Mouse (Mus musculus): ENCODE results near the gene Prr5. TPM values are rescaled to one million over a fixed set of nuclear protein-coding genes. Genes with fewer than 3 reads are reported as not detected.

The Prr5 gene
- polyA plus RNA-seq, 1 experiment from 2014 or later = 20.4 TPM

DNA sequence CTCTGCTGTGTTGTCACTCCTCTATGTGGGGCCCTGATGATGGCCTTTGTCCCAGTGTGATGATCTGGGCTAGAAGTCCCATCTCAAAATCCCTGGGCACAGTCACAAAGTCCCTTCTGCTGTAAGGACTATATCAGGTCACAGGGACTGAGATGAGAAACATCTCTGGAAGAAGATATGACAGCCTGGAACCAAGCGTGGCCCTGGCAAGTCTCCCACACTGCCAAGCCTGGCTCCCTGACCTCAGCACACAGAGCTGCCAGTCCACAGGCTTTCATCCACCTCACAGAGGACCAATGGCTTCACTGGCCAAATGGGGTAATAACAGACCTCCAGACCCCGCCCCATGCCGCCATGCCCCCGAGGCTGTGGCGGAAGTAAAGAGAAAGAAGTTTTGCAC, 10.8 kb upstream of the Prr5 start:
- no peaks in the 10 kb centered on the region for H3K9me3 ChIP-seq
- peaks cover 33% of the 10 kb centered on the region for H3K4me1 ChIP-seq
- WGBS = 87% methylated on average over 5 of the region's 5 CpGs
- no peak for ATAC-seq (ENCODE audit: insufficient number of reproducible peaks, insufficient read depth, low FRiP score, low TSS enrichment)
- H3K4me3 ChIP-seq = no peak overlapping the region
- no peak overlapping the region for H3K4me2 ChIP-seq (replicated peaks)
- peaks cover 3% of the 10 kb centered on the region for H3K27me3 ChIP-seq
- H3K9ac ChIP-seq = no peak overlapping the region
- H3K27ac ChIP-seq = no peak overlapping the region
- H3K36me3 ChIP-seq = no peaks in the 10 kb centered on the region

GRCm38 (mm10) chr15:84659856-84660255, 9.6 kb upstream of the Prr5 start:
- Histone ChIP-seq H3K27ac (peak overlapping the region; percentile 1; the same call in 1 of the 2 replicates), H3K27me3 (peaks cover 15% of the 10 kb centered on the region), H3K4me3 (no peak overlapping the region), H3K4me1 (peaks cover 40% of the 10 kb centered on the region), H3K9me3 (no peaks in the 10 kb centered on the region), H3K36me3 (no peaks in the 10 kb centered on the region), H3K4me2 (replicated peaks) (no peak overlapping the region), H3K9ac (no peak overlapping the region)
- ATAC-seq (ENCODE audit: insufficient number of reproducible peaks, insufficient read depth, low FRiP score, low TSS enrichment) = no peak
- 47% methylated on average over 5 of the region's 5 CpGs for WGBS

DNA sequence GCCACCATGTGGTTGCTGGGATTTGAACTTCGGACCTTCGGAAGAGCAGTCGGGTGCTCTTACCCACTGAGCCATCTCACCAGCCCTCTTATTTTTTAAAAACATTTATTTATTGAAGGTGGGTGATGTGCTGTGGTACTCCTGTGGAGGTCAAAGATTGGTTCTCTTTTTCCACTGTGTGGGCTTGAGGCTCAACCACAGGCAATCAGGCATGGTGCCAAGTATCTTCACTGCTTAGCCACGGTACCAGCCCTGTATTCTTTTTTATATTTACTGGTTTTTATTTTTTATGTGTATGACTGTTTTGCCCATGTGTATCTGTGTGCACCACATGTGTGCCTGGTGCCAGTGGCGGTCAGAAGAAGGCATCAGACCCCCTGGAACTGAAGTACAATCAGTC, 8.1 kb upstream of the Prr5 start:
- no peaks in the 10 kb centered on the region for H3K36me3 ChIP-seq

DNA sequence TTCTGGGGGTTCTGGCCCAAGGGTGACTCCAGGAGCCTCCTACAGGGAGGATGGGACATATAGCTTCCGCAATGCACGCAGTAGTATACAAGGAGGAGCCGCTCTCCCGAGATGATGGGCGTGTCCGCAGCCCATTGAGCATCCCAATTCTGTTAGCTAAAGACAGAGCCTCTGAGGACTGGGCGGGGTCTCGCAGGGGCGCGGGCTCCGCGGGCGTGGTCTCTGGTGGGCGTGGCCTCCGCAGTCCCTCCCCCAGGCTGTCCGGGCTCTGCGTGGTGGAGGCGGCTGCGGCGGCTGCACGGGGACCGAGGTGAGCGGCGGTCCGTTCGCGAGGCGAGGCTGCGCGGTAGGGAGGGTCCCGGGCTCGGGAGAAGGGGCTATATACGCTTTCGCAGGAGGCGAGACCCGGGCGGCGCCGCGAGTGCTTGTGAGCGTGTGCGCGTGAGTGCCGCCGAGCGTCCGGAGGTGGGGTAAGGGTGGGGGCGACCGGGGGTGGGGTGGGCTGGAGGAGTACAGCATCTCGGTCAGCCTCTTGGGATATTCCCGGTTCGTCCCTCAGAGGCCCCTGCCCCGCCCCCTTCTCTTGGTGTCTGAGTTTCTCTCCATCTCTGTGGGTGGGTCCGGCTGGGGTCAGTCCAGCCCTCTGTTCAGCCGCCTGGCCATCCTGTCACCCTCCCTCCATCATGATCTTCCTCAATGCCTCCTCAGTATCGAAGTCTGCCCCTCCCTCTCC, 6.3 kb upstream of the Prr5 start:
- 1% methylated on average over 56 of the region's 56 CpGs for WGBS
- H3K36me3 ChIP-seq = no peaks in the 10 kb centered on the region
- H3K27ac ChIP-seq = 0 out of 2 replicates have a peak overlapping the region, but pooled peaks have one; percentile 3
- ATAC-seq (ENCODE audit: insufficient number of reproducible peaks, insufficient read depth, low FRiP score, low TSS enrichment) = peak; percentile 61; the same call in 1 of the 2 replicates
- peak overlapping the region; percentile 40 for H3K9ac ChIP-seq
- peaks cover 18% of the 10 kb centered on the region for H3K27me3 ChIP-seq
- no peaks in the 10 kb centered on the region for H3K9me3 ChIP-seq
- peaks cover 36% of the 10 kb centered on the region; the same call in 1 of the 2 replicates for H3K4me1 ChIP-seq
- H3K4me3 ChIP-seq = peak overlapping the region; percentile 57
- H3K4me2 ChIP-seq (replicated peaks) = peak overlapping the region; percentile 88

More for the DNA sequence above, 8.1 kb upstream of the Prr5 start:
- ATAC-seq (ENCODE audit: insufficient number of reproducible peaks, insufficient read depth, low FRiP score, low TSS enrichment) = no peak
- Histone ChIP-seq H3K9me3 (no peaks in the 10 kb centered on the region), H3K4me1 (peaks cover 36% of the 10 kb centered on the region; the same call in 1 of the 2 replicates), H3K27me3 (peaks cover 18% of the 10 kb centered on the region), H3K9ac (no peak overlapping the region), H3K4me3 (no peak overlapping the region), H3K27ac (no peak overlapping the region; the same call in 1 of the 2 replicates), H3K4me2 (replicated peaks) (no peak overlapping the region)
- WGBS = 89% methylated on average over 5 of the region's 5 CpGs

- Histone ChIP-seq H3K36me3 (no peaks in the 10 kb centered on the region), H3K4me1 (peaks cover 33% of the 10 kb centered on the region; the same call in 1 of the 2 replicates), H3K9ac (peak overlapping the region; percentile 40), H3K9me3 (no peaks in the 10 kb centered on the region), H3K27ac (no peak overlapping the region), H3K4me2 (replicated peaks) (peak overlapping the region; percentile 88), H3K4me3 (peak overlapping the region; percentile 57), H3K27me3 (peaks cover 18% of the 10 kb centered on the region)
- ATAC-seq (ENCODE audit: insufficient number of reproducible peaks, insufficient read depth, low FRiP score, low TSS enrichment) = 0 out of 2 replicates have a peak, but pooled peaks have one; percentile 1
- 46% methylated on average over 10 of the region's 10 CpGs for WGBS
These were observed 5.7 kb upstream of the Prr5 start for GRCm38 (mm10) chr15:84663685-84664060.

- Histone ChIP-seq H3K9ac (no peak overlapping the region), H3K27ac (no peak overlapping the region), H3K27me3 (peaks cover 18% of the 10 kb centered on the region), H3K4me3 (no peak overlapping the region), H3K4me1 (peaks cover 32% of the 10 kb centered on the region; the same call in 1 of the 2 replicates), H3K4me2 (replicated peaks) (0 out of 2 replicates have a peak overlapping the region, but pooled peaks have one; percentile 10), H3K9me3 (no peaks in the 10 kb centered on the region), H3K36me3 (no peaks in the 10 kb centered on the region)
- WGBS = 22% methylated on average over 16 of the region's 16 CpGs
- ATAC-seq (ENCODE audit: insufficient number of reproducible peaks, insufficient read depth, low FRiP score, low TSS enrichment) = no peak
These were observed 4.6 kb upstream of the Prr5 start for GRCm38 (mm10) chr15:84664542-84665460.

DNA sequence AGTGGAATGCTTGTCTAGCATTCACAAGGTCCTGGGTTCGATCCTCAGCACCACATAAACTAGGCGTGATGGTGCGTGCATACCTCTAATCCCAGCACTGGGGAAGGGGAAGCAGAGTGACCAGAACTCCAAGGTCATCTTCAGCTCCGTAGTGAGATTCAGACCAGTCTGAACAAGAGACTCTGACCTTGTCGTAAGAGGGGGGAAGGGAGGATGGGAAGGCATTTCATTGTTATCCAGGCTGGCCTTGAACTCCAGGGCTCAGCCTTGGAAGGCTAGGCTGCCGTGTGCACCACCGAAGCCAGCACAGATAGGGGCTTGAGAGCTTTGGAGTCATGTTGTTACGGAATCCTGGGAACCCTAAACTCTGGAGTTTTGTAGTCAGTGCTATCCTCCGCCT, 3.8 kb upstream of the Prr5 start:
- no peak overlapping the region for H3K27ac ChIP-seq
- H3K4me3 ChIP-seq = no peak overlapping the region
- H3K36me3 ChIP-seq = no peaks in the 10 kb centered on the region
- no peak for ATAC-seq (ENCODE audit: insufficient number of reproducible peaks, insufficient read depth, low FRiP score, low TSS enrichment)
- H3K27me3 ChIP-seq = peaks cover 18% of the 10 kb centered on the region
- H3K4me1 ChIP-seq = peaks cover 34% of the 10 kb centered on the region; the same call in 1 of the 2 replicates
- H3K9me3 ChIP-seq = no peaks in the 10 kb centered on the region
- H3K9ac ChIP-seq = no peak overlapping the region
- no peak overlapping the region for H3K4me2 ChIP-seq (replicated peaks)
- 58% methylated on average over 9 of the region's 9 CpGs for WGBS

DNA sequence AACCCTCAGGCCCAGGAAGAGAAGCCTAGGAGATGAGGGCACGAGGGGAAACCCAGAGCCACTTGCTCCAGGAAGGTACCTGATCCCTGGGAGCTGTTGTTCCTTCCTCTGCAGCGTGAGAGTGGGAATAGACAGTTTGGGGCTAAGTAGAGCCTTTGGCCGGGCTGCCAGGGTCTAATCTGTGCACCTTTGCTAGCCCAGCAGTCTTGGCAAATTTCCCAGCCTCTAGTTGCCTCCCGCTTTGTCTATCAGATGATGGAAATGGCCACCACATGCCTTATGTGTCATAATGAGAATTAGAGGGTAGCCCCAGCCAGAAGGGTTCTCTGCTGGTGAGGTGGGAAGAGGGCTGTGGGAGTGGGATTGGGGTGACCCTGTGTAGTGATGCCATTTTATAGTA, 3.4 kb upstream of the Prr5 start:
- ATAC-seq (ENCODE audit: insufficient number of reproducible peaks, insufficient read depth, low FRiP score, low TSS enrichment) = no peak
- no peaks in the 10 kb centered on the region for H3K36me3 ChIP-seq
- H3K4me3 ChIP-seq = no peak overlapping the region
- no peaks in the 10 kb centered on the region for H3K9me3 ChIP-seq
- peaks cover 18% of the 10 kb centered on the region for H3K27me3 ChIP-seq
- no peak overlapping the region for H3K27ac ChIP-seq
- H3K9ac ChIP-seq = no peak overlapping the region
- H3K4me1 ChIP-seq = peaks cover 34% of the 10 kb centered on the region; the same call in 1 of the 2 replicates
- 70% methylated on average over 4 of the region's 4 CpGs for WGBS
- H3K4me2 ChIP-seq (replicated peaks) = no peak overlapping the region

GRCm38 (mm10) chr15:84667601-84668000, 1.8 kb upstream of the Prr5 start:
- Histone ChIP-seq H3K9ac (no peak overlapping the region), H3K4me1 (peaks cover 31% of the 10 kb centered on the region; the same call in 1 of the 2 replicates), H3K4me3 (no peak overlapping the region), H3K27me3 (peaks cover 18% of the 10 kb centered on the region), H3K36me3 (no peaks in the 10 kb centered on the region), H3K9me3 (no peaks in the 10 kb centered on the region), H3K4me2 (replicated peaks) (no peak overlapping the region), H3K27ac (no peak overlapping the region)
- ATAC-seq (ENCODE audit: insufficient number of reproducible peaks, insufficient read depth, low FRiP score, low TSS enrichment) = no peak
- 75% methylated on average over 6 of the region's 6 CpGs for WGBS

DNA sequence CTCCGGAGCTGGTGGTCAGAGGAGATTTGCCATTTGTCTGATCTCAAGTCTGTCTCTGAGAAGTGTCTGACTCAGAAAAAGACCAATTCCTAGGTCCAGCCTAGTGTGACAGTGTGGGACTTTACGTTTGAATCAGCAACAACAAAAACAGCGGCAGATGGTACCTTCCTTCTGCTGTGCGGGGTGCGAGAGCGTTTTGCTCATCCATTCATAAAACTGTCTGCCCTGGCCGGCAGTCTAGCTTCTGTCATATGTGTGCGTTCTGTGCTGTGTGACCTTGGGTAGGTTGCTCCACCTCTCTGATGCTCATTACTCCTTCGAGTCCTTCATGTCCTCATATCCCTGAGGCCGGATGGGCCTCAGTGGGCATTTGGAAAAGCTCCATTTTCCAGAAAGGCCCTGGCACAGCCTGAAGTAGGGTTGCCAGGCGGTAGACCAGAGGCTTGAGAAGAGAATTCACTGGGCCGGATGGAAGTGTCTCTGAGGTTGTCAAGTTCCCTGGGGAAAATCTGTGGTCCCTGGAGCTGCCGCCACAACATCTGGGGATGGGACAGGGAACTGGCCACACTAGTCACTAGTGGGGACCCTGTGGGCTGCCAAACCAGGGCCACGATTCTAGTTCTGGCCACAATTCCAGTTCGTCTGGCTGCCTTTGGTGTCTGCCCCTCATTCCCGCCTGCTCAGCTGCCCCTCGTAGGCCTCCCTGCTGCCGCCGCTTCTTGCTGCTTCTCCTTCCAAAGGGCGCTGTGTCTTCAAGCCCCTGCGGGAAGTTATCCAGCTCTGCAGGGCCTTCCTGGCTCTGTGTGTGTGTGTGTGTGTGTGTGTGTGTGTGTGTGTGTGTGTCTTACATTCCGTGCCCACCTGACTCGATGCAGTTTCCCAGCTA, 594 bp downstream of the Prr5 start:
- Histone ChIP-seq H3K4me1 (peaks cover 7% of the 10 kb centered on the region; the same call in 1 of the 2 replicates), H3K9me3 (no peaks in the 10 kb centered on the region), H3K27me3 (0 out of 2 replicates have a peak, but pooled peaks cover 2% of the 10 kb centered on the region), H3K27ac (no peak overlapping the region), H3K4me3 (no peak overlapping the region), H3K36me3 (no peaks in the 10 kb centered on the region), H3K9ac (peak overlapping the region; percentile 15; the same call in 1 of the 2 replicates), H3K4me2 (replicated peaks) (no peak overlapping the region)
- 80% methylated on average over 22 of the region's 23 CpGs for WGBS
- no peak for ATAC-seq (ENCODE audit: insufficient number of reproducible peaks, insufficient read depth, low FRiP score, low TSS enrichment)

- H3K27ac ChIP-seq = no peak overlapping the region
- 60% methylated on average over 4 of the region's 4 CpGs for WGBS
- ATAC-seq (ENCODE audit: insufficient number of reproducible peaks, insufficient read depth, low FRiP score, low TSS enrichment) = no peak
- H3K9ac ChIP-seq = peak overlapping the region; percentile 15; the same call in 1 of the 2 replicates
- H3K4me1 ChIP-seq = peaks cover 3% of the 10 kb centered on the region; the same call in 1 of the 2 replicates
- no peak overlapping the region for H3K4me2 ChIP-seq (replicated peaks)
- no peaks in the 10 kb centered on the region for H3K27me3 ChIP-seq
- H3K4me3 ChIP-seq = no peak overlapping the region
- H3K36me3 ChIP-seq = no peaks in the 10 kb centered on the region
- no peaks in the 10 kb centered on the region for H3K9me3 ChIP-seq
These were observed 1.2 kb downstream of the Prr5 start for GRCm38 (mm10) chr15:84670657-84671055.

All from embryonic facial prominence, embryonic 12.5 days (tissue).